In the genomic region with DNA sequence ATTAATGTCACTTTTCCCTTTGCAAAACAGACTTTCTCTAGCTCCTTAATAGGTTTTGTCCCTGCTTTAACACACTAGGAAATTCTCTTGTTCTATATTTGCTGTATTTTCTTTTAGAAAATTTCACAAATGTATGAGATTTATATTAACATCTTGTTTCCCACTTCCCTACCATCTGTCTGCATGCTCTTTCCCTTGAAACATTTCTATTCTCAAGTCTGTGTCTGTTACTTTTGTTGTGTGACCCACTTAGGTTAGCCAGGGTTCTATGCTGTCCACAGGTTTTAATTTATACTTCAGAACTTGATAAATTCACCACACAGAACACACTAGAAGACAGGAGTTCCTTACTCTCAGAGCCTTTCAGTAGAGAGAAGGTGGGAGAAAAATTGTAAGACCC, we compare ENCODE assay signal across 11 mouse cellular contexts.
"Had no signal": no experiment of that assay in that cellular context is flagged by ENCODE, and none has a peak within 500 bp of the region (broad histone marks: within the 10 kb centered on the region; RNA-seq: fewer than 3 reads in every experiment).

No protein-coding gene starts in this region.

- DNase-seq: retina, postnatal 1 day; right cerebral cortex, postnatal 14 days; right cerebral cortex, postnatal 25 days; right cerebral cortex, postnatal 4 days; spleen, adult 18-20 months; thymus, adult 18-20 months; thymus, adult 2 months; thymus, postnatal 14 days; thymus, postnatal 25 days; thymus, postnatal 36 days; thymus, postnatal 4 days had no signal
